Mouse (Mus musculus) small intestine, adult 2 months (tissue): Measurements from ENCODE around the gene Med24.
"Not testable (repeated sequence)": the region's sequence is repeated elsewhere in the genome, so short reads cannot be mapped to it uniquely, and the experiment has no call there.

Source experiments
- CTCF ChIP-seq: fragments of 200-500 bp; IDR thresholded peaks from 2 replicates; pipeline ENCODE4 v1.5.1; 2012; ENCODE audit warnings: low read depth, mild to moderate bottlenecking, control low read depth, inconsistent platforms, low read length, moderate library complexity, mixed read lengths; ENCODE audit not compliant: insufficient replicate concordance, insufficient read length; ENCODE audit errors: extremely low read depth
- POLR2A ChIP-seq: fragments of 200-500 bp; IDR thresholded peaks from 2 replicates; pipeline ENCODE4 v1.6.1; 2012; ENCODE audit warnings: low read depth, mild to moderate bottlenecking, control low read depth, inconsistent platforms, low read length, moderate library complexity

- not testable (repeated sequence) for TF ChIP-seq CTCF, POLR2A
Observed at GRCm38 (mm10) chr11:98680595-98680994, 48.6 kb downstream of the Med24 start.
